Mouse (Mus musculus) forebrain, embryonic 15.5 days (tissue): ENCODE measurements around the gene Cnga1. TPM values are rescaled to one million over a fixed set of nuclear protein-coding genes. Genes with fewer than 3 reads are reported as not detected.
"Not testable (repeated sequence)": the region's sequence is repeated elsewhere in the genome, so short reads cannot be mapped to it uniquely, and the experiment has no call there.

Experiments used
- ATAC-seq: fragments of 200-750 bp; cut with Nextera tagmentation; replicated peaks from 2 replicates; pipeline ENCODE4 v1.8.0; 2017; ENCODE audit warnings: mild to moderate bottlenecking, moderate TSS enrichment, moderate library complexity
- H3K27ac ChIP-seq: fragments of 300-500 bp; sonication (generic); replicated peaks from 2 replicates; pipeline ENCODE4 v1.5.1; 2015; ENCODE audit warnings: mild to moderate bottlenecking, inconsistent platforms
- H3K27me3 ChIP-seq: fragments of 300-500 bp; sonication (generic); 2 replicates; pipeline ENCODE4 v1.6.1; 2015; ENCODE audit warnings: inconsistent platforms
- H3K36me3 ChIP-seq: fragments of 300-500 bp; sonication (generic); 2 replicates; pipeline ENCODE4 v1.6.1; 2015; ENCODE audit warnings: mild to moderate bottlenecking, inconsistent platforms
- H3K4me1 ChIP-seq: fragments of 300-500 bp; sonication (generic); 2 replicates; pipeline ENCODE4 v1.6.1; 2015; ENCODE audit warnings: inconsistent platforms
- H3K4me2 ChIP-seq: fragments of 300-500 bp; sonication (generic); replicated peaks from 2 replicates; pipeline ENCODE4 v1.6.1; 2015; ENCODE audit warnings: mild to moderate bottlenecking, inconsistent platforms
- H3K4me3 ChIP-seq: fragments of 300-500 bp; sonication (generic); 2 replicates; pipeline ENCODE4 v1.5.1; 2015; ENCODE audit warnings: mild to moderate bottlenecking, inconsistent platforms
- H3K9ac ChIP-seq: fragments of 300-500 bp; sonication (generic); replicated peaks from 2 replicates; pipeline ENCODE4 v1.6.1; 2015; ENCODE audit warnings: mild to moderate bottlenecking, inconsistent platforms
- H3K9me3 ChIP-seq: fragments of 300-500 bp; sonication (generic); 2 replicates; pipeline ENCODE4 v1.6.1; 2016; ENCODE audit warnings: inconsistent platforms
- WGBS: fragments of 180-500 bp; shearing (Covaris S2); methylation state at CpG from one replicate; pipeline ENCODE4 v1.1.7; 2015; ENCODE audit warnings: mixed read lengths; 5-methylcytosine and 5-hydroxymethylcytosine counted together
- polyA plus RNA-seq: library from polyadenylated mRNA; unstranded; fragments of >200 nt; fragmentation: Nextera tagmentation; extraction: Ambion mirVana; gene quantifications from 2 replicates; pipeline ENCODE4 v1.2.1, GENCODE M21; 2015

Cnga1 gene
- polyA plus RNA-seq, 1 experiment from 2014 or later, result not detected

- not testable (repeated sequence) for H3K4me3 ChIP-seq, H3K9ac ChIP-seq, H3K27ac ChIP-seq, H3K27me3 ChIP-seq, ATAC-seq, H3K36me3 ChIP-seq, H3K9me3 ChIP-seq, H3K4me2 ChIP-seq, H3K4me1 ChIP-seq
- WGBS, result 46% methylated on average over 10 of the region's 10 CpGs
Measured at GRCm38 (mm10) chr5:72579599-72579998, 64.5 kb downstream of the Cnga1 start.

DNA sequence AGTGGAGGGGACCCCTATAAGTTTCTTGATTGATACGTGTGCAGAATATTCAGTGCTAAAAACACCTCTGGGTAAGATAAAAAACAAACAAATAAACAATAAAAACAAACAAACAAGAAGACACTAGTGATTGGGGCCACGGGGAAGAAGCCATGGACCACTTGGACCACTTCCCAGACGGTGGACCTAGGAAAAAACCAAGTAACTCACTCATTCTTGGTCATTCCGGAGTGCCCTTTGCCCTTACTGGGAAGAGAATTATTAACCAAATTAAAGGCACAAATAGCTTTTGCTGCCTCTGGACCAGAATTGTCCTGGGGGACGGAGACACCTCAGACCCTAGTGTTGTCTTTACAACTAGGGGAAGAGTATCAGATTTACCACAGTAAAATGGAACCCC is 78.5 kb downstream of the Cnga1 start:
- H3K9me3 ChIP-seq, result no peaks in the 10 kb centered on the region
- 90% methylated on average over 5 of the region's 5 CpGs for WGBS
- no peaks in the 10 kb centered on the region for H3K36me3 ChIP-seq
- H3K4me1 ChIP-seq, result no peaks in the 10 kb centered on the region
- no peak overlapping the region for H3K4me3 ChIP-seq
- H3K27ac ChIP-seq, result no peak overlapping the region
- no peaks in the 10 kb centered on the region for H3K27me3 ChIP-seq
- no peak overlapping the region for H3K4me2 ChIP-seq
- no peak overlapping the region for H3K9ac ChIP-seq
- ATAC-seq, result no peak

DNA sequence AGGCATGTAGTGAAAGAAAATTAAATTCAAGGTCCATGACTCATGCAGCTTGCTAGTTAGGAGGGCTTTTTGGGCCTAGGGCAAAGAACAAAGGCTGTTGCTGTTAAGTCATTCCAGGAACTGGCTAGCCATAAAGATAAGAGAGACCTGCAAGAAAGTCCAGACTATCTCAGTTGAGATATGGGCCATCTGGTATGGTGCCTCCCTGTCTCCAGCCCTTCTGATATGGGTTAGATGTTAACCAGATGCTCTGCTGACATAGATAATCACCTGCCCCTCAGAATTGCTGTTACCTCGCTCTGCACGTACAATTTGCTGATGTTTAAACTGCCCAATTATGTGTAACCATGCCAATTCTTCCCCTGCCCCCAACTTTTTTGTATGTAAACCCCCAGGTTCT is 80.9 kb downstream of the Cnga1 start:
- ATAC-seq, result not testable (repeated sequence)

DNA sequence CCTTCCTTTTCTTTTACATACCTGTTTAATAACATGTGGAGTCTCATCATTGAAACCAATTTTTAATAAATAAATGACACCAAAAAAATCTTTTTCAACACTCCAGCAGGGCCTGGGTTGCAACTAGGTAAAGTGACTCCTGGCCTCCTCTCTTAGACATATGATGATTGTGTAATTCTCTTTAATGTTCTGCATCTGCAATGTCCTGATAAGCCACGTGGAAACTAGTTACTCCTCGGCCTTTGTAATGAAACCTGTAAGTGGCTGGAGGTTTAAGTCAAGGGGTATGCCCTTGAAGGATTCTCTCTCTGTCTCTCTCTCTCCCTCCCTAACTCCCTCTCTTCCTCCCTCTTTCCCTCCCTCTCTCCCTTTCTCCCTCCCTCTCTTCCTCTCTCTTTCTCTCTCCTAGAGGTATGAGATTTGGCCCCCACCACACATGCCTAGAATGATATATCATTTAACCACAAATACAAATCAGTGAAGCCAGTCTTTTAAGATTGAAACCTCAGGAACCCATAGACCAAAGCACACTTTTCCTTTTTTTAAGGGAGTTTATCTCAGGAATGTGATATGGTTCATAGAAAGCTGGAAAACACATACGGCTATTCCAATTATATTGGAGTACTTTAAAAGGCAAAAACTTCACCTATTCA is 83.0 kb downstream of the Cnga1 start:
- no peak for ATAC-seq
- H3K4me1 ChIP-seq, result peaks cover 17% of the 10 kb centered on the region
- no peaks in the 10 kb centered on the region for H3K27me3 ChIP-seq
- H3K4me2 ChIP-seq, result no peak overlapping the region
- 85% methylated on average over 3 of the region's 3 CpGs for WGBS
- H3K27ac ChIP-seq, result no peak overlapping the region
- no peak overlapping the region for H3K4me3 ChIP-seq
- no peak overlapping the region for H3K9ac ChIP-seq
- no peaks in the 10 kb centered on the region for H3K9me3 ChIP-seq
- no peaks in the 10 kb centered on the region for H3K36me3 ChIP-seq

More for the DNA sequence above, 80.9 kb downstream of the Cnga1 start:
- H3K4me3 ChIP-seq, H3K4me2 ChIP-seq, H3K27ac ChIP-seq, H3K4me1 ChIP-seq, H3K9me3 ChIP-seq, H3K9ac ChIP-seq, H3K36me3 ChIP-seq, H3K27me3 ChIP-seq: not testable (repeated sequence)
- WGBS, result 95% methylated on average over 2 of the region's 2 CpGs

DNA sequence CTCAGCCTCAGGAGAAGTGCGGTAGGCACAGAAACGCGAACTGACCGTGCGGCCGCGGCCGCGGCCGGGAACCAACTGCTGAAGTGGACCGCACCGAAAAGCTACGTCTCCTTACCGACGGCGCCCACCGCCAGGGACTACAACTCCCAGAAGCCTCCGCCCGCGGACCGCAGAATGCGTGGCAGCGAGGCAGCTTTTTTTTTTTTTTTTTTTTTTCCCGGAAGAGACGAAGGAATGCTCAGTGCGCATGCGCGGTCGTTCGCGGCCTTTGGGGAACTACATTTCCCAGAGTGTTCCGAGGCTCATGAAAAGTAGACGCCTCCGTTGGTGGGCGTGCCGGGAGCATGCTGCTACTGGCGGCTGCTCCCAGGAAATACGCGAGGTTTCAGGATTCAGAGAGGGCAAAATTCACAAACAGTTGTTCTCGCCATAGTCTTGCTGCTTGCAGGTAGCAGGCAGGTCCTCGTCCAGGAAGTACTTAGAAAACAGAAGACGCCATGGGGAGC is 84.5 kb downstream of the Cnga1 start, which contains the start of gene Nfxl1:
Gene Nfxl1, minus strand, starts transcription at position 141 of the 506 bp plus-strand sequence.
- H3K4me2 ChIP-seq, result peak within 1 kb of the TSS; percentile 73
- peaks cover 17% of the 10 kb centered on the region for H3K4me1 ChIP-seq
- peak within 1 kb of the TSS; percentile 80 for H3K4me3 ChIP-seq
- no peaks in the 10 kb centered on the region for H3K27me3 ChIP-seq
- peak within 1 kb of the TSS; percentile 69 for H3K27ac ChIP-seq
- no peaks in the 10 kb centered on the region for H3K9me3 ChIP-seq
- peaks cover 5% of the 10 kb centered on the region; the same call in 1 of the 2 replicates for H3K36me3 ChIP-seq
- peak; percentile 98 for ATAC-seq
- H3K9ac ChIP-seq, result peak within 1 kb of the TSS; percentile 85
- under 1% methylated on average over 42 of the region's 42 CpGs for WGBS

- H3K9me3 ChIP-seq, result no peaks in the 10 kb centered on the region
- peak overlapping the region; percentile 63 for H3K27ac ChIP-seq
- H3K27me3 ChIP-seq, result no peaks in the 10 kb centered on the region
- peak overlapping the region; percentile 73 for H3K4me2 ChIP-seq
- ATAC-seq, result peak; percentile 80
- H3K36me3 ChIP-seq, result peaks cover 5% of the 10 kb centered on the region; the same call in 1 of the 2 replicates
- WGBS, result under 1% methylated on average over 57 of the region's 57 CpGs
- peak overlapping the region; percentile 80 for H3K4me3 ChIP-seq
- H3K4me1 ChIP-seq, result peaks cover 17% of the 10 kb centered on the region
- H3K9ac ChIP-seq, result peak overlapping the region; percentile 85
Measured at GRCm38 (mm10) chr5:72558716-72559526, 85.2 kb downstream of the Cnga1 start.

DNA sequence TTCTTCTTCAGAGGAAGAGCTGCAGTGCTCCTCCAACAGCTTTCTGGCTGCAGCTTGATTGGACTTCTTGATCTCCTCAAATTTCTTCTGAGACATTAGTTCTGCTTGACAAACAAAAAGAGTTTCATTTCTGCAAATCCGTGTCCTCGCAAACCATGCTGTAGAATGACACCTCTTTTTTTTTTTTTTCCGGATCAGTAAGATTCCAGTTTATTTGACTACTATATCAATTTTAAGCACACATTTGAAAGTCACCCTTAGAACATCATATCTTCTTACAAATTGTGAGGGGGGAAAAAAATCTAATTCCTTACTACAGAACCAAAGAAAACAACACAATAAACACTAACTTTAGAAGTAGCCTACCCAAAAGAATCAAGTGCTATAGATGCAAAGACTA is 87.8 kb downstream of the Cnga1 start:
- Histone ChIP-seq H3K9me3 (no peaks in the 10 kb centered on the region), H3K27ac (no peak overlapping the region), H3K27me3 (no peaks in the 10 kb centered on the region), H3K9ac (no peak overlapping the region), H3K4me2 (no peak overlapping the region), H3K4me3 (no peak overlapping the region), H3K36me3 (peaks cover 14% of the 10 kb centered on the region; the same call in 1 of the 2 replicates), H3K4me1 (peaks cover 17% of the 10 kb centered on the region)
- ATAC-seq, result no peak
- 83% methylated on average over 3 of the region's 3 CpGs for WGBS

Other genes with a start within 250 kb of the Cnga1 start
- 0.08 TPM in 1 of 2 replicates, not detected in the other for gene Corin, start 139.8 kb downstream of the Cnga1 start, polyA plus RNA-seq
- gene Nfxl1, start 84.6 kb downstream of the Cnga1 start, polyA plus RNA-seq, result 14.4 TPM in 2 replicates
- gene Zar1, start 63.0 kb downstream of the Cnga1 start, polyA plus RNA-seq, result 1.2 and 1.6 TPM in 2 replicates
- gene Gm5868, start 56.7 kb downstream of the Cnga1 start, polyA plus RNA-seq, result 2.3 and 2.5 TPM in 2 replicates
- gene Nipal1, start 3.5 kb upstream of the Cnga1 start, polyA plus RNA-seq, result 0.42 and 0.69 TPM in 2 replicates
- not detected in 2 replicates for gene Txk, start 108.5 kb upstream of the Cnga1 start, polyA plus RNA-seq
- 3.5 and 3.7 TPM in 2 replicates for gene Tec, start 224.2 kb upstream of the Cnga1 start, polyA plus RNA-seq